Mouse (Mus musculus) heart, postnatal 14 days (tissue): ENCODE results near the gene Hpse. TPM values are rescaled to one million over a fixed set of nuclear protein-coding genes. Genes with fewer than 3 reads are reported as not detected.

Experiments used
- DNase-seq, 2 experiments: peaks; one replicate each; pipeline ENCODE4 v3.0.0; 2021 to 2022
- intact Hi-C: fragments of 180-260 bp; cut with DNase I; formaldehyde crosslinking; loops from one replicate; pipeline ENCODE4 v1.15.1; 2025
- total RNA-seq, 2 experiments: library from RNA; stranded (reverse); gene quantifications; 2 replicates each; pipeline ENCODE4 v1.2.3; 2021

The Hpse gene
- total RNA-seq, 2 experiments from 2014 or later: 0.93 to 0.96 TPM

GRCm38 (mm10) chr5:100697886-100698285 lies 21.6 kb downstream of the Hpse start:
- intact Hi-C loops: no loop called here
- DNase-seq: no peak

- intact Hi-C loops: no loop called here
- DNase-seq: no peak
Observed at GRCm38 (mm10) chr5:100697398-100697797, 22.1 kb downstream of the Hpse start.

- intact Hi-C loops: no loop called here
- DNase-seq: no peak
Observed at GRCm38 (mm10) chr5:100685631-100686030, 33.9 kb downstream of the Hpse start.

- intact Hi-C loops: no loop called here
Observed at GRCm38 (mm10) chr5:100680542-100680933, 39.0 kb downstream of the Hpse start.

GRCm38 (mm10) chr5:100679911-100680541 lies 39.5 kb downstream of the Hpse start:
- no peak for DNase-seq
- intact Hi-C loops: loop anchor here (10.0 kb wide), 1 partner anchor 255 kb away; no protein-coding TSS in a partner anchor

More at GRCm38 (mm10) chr5:100680542-100680933, 39.0 kb downstream of the Hpse start:
- DNase-seq: no peak

GRCm38 (mm10) chr5:100674711-100675376 lies 44.7 kb downstream of the Hpse start, which contains the start of gene Coq2:
TSS of gene Coq2 (minus strand) at chr5:100675140.
- intact Hi-C loops: loop anchor here (2.0 to 10.0 kb wide), 3 partner anchors 122 to 250 kb away; partner anchors contain the start of genes Helq and Mrps18c
- DNase-seq: peak; percentile 78 to 79

GRCm38 (mm10) chr5:100673745-100674486 lies 45.6 kb downstream of the Hpse start:
- peak; percentile 90 to 94 for DNase-seq
- intact Hi-C loops: loop anchor here (2.0 to 10.0 kb wide), 3 partner anchors 123 to 249 kb away; partner anchors contain the start of genes Helq and Mrps18c

- no peak for DNase-seq
- intact Hi-C loops: loop anchor here (5.0 to 10.0 kb wide), 2 partner anchors 125 to 248 kb away; partner anchors contain the start of genes Helq and Mrps18c
Observed at GRCm38 (mm10) chr5:100672403-100672802, 47.1 kb downstream of the Hpse start.

- intact Hi-C loops: loop anchor here (5.0 to 10.0 kb wide), 2 partner anchors 125 to 247 kb away; partner anchors contain the start of genes Helq and Mrps18c
- DNase-seq: no peak
Observed at GRCm38 (mm10) chr5:100671897-100672296, 47.6 kb downstream of the Hpse start.

GRCm38 (mm10) chr5:100671398-100671797 lies 48.1 kb downstream of the Hpse start:
- intact Hi-C loops: loop anchor here (5.0 to 10.0 kb wide), 2 partner anchors 126 to 247 kb away; partner anchors contain the start of genes Helq and Mrps18c
- DNase-seq: peak in 1 of 2 experiments; percentile 48

GRCm38 (mm10) chr5:100666965-100667364 lies 52.6 kb downstream of the Hpse start:
- DNase-seq: no peak
- intact Hi-C loops: no loop called here

- DNase-seq: peak; percentile 29 to 49
- intact Hi-C loops: loop anchor here (5.0 kb wide), 1 partner anchor 117 kb away; no protein-coding TSS in a partner anchor
Observed at GRCm38 (mm10) chr5:100663854-100664253, 55.7 kb downstream of the Hpse start.

- DNase-seq: no peak
- intact Hi-C loops: loop anchor here (5.0 kb wide), 1 partner anchor 116 kb away; no protein-coding TSS in a partner anchor
Observed at GRCm38 (mm10) chr5:100663011-100663410, 56.5 kb downstream of the Hpse start.

GRCm38 (mm10) chr5:100658460-100658859 lies 61.1 kb downstream of the Hpse start:
- intact Hi-C loops: no loop called here
- no peak for DNase-seq

GRCm38 (mm10) chr5:100656352-100656751 lies 63.2 kb downstream of the Hpse start:
- DNase-seq: no peak
- intact Hi-C loops: no loop called here

- intact Hi-C loops: no loop called here
- DNase-seq: no peak
Observed at GRCm38 (mm10) chr5:100652327-100652726, 67.2 kb downstream of the Hpse start.

GRCm38 (mm10) chr5:100651486-100651885 lies 68.0 kb downstream of the Hpse start:
- DNase-seq: no peak
- intact Hi-C loops: no loop called here

GRCm38 (mm10) chr5:100650969-100651368 lies 68.5 kb downstream of the Hpse start:
- intact Hi-C loops: no loop called here
- no peak for DNase-seq

GRCm38 (mm10) chr5:100648546-100648945 lies 71.0 kb downstream of the Hpse start:
- DNase-seq: no peak
- intact Hi-C loops: no loop called here

- intact Hi-C loops: no loop called here
Observed at GRCm38 (mm10) chr5:100648046-100648445, 71.5 kb downstream of the Hpse start.

GRCm38 (mm10) chr5:100646558-100646957 lies 73.0 kb downstream of the Hpse start:
- no peak for DNase-seq
- intact Hi-C loops: no loop called here

More at GRCm38 (mm10) chr5:100648046-100648445, 71.5 kb downstream of the Hpse start:
- no peak for DNase-seq
